ENCODE assay signal across 23 mouse cellular contexts in genomic region chr2:150979861-150980620, GRCm38 (mm10). TPM values are rescaled to one million over a fixed set of nuclear protein-coding genes. Genes with fewer than 3 reads are reported as not detected.
DNase-seq lines count a peak whose midpoint lies in the region; ATAC-seq and TF ChIP-seq lines count a peak whose summit lies in the region.
"Had no signal": no experiment of that assay in that cellular context is flagged by ENCODE, and none has a peak within 500 bp of the region (broad histone marks: within the 10 kb centered on the region; RNA-seq: fewer than 3 reads in every experiment).

No protein-coding gene starts in this region.

- no peak overlapping the region for H3K4me2 ChIP-seq in forebrain, embryonic 12.5 days
- no peak overlapping the region for H3K4me2 ChIP-seq in forebrain, embryonic 14.5 days (ENCODE audit: low read length)
- no peak overlapping the region for H3K4me2 ChIP-seq in neural tube, embryonic 15.5 days
- H3K4me2 ChIP-seq in liver, embryonic 11.5 days: no peak overlapping the region
- no peak overlapping the region for H3K4me2 ChIP-seq in stomach, postnatal 0 days (replicated peaks; ENCODE audit: low read depth)
- H3K4me2 ChIP-seq: embryonic facial prominence, embryonic 15.5 days; heart, embryonic 11.5 days; heart, embryonic 15.5 days had no signal

- TF ChIP-seq EP300 in stomach, postnatal 0 days (optimal IDR thresholded peaks at IDR 0.05): no peak

- H3K36me3 ChIP-seq in forebrain, embryonic 12.5 days (replicated peaks): peaks cover 27% of the 10 kb centered on the region
- peaks cover 23% of the 10 kb centered on the region; the same call in 1 of the 2 replicates for H3K36me3 ChIP-seq in forebrain, embryonic 14.5 days (ENCODE audit: control insufficient read depth, insufficient read depth, low read length)
- no peaks in the 10 kb centered on the region for H3K36me3 ChIP-seq in neural tube, embryonic 15.5 days
- peaks cover 4% of the 10 kb centered on the region; the same call in 1 of the 2 replicates for H3K36me3 ChIP-seq in liver, embryonic 11.5 days (ENCODE audit: control insufficient read depth, insufficient read depth, low read length)
- no peaks in the 10 kb centered on the region for H3K36me3 ChIP-seq in stomach, postnatal 0 days (ENCODE audit: control insufficient read depth, insufficient read depth, low read length)
- H3K36me3 ChIP-seq: heart, embryonic 15.5 days had no signal

- no peak overlapping the region for H3K4me3 ChIP-seq in forebrain, embryonic 12.5 days (replicated peaks)
- H3K4me3 ChIP-seq in forebrain, embryonic 14.5 days (ENCODE audit: low read depth, low read length): no peak overlapping the region
- H3K4me3 ChIP-seq in neural tube, embryonic 15.5 days (replicated peaks): no peak overlapping the region
- H3K4me3 ChIP-seq in liver, embryonic 11.5 days (ENCODE audit: low read depth, low read length): no peak overlapping the region
- no peak overlapping the region for H3K4me3 ChIP-seq in stomach, postnatal 0 days (ENCODE audit: low read depth, low read length)
- H3K4me3 ChIP-seq: embryonic facial prominence, embryonic 15.5 days; erythroblast, embryonic 14.5 days; heart, embryonic 15.5 days had no signal

- no peaks in the 10 kb centered on the region for H3K4me1 ChIP-seq in forebrain, embryonic 12.5 days
- H3K4me1 ChIP-seq in forebrain, embryonic 14.5 days (ENCODE audit: control insufficient read depth, insufficient read depth, low read length): no peaks in the 10 kb centered on the region
- no peaks in the 10 kb centered on the region for H3K4me1 ChIP-seq in neural tube, embryonic 15.5 days
- peaks cover 49% of the 10 kb centered on the region for H3K4me1 ChIP-seq in liver, embryonic 11.5 days (replicated peaks; ENCODE audit: control insufficient read depth, insufficient read depth, low read length)
- H3K4me1 ChIP-seq in stomach, postnatal 0 days (replicated peaks; ENCODE audit: control insufficient read depth, insufficient read depth): no peaks in the 10 kb centered on the region
- H3K4me1 ChIP-seq: embryonic facial prominence, embryonic 15.5 days had no signal

- TF ChIP-seq CTCF in stomach, postnatal 0 days (IDR thresholded peaks at IDR 0.05; ENCODE audit: low read depth): no peak

- H3K27ac ChIP-seq in forebrain, embryonic 12.5 days: no peak overlapping the region
- H3K27ac ChIP-seq in forebrain, embryonic 14.5 days (ENCODE audit: low read depth, low read length): no peak overlapping the region
- no peak overlapping the region for H3K27ac ChIP-seq in neural tube, embryonic 15.5 days (replicated peaks)
- H3K27ac ChIP-seq in liver, embryonic 11.5 days (ENCODE audit: low read depth, low read length): no peak overlapping the region
- no peak overlapping the region for H3K27ac ChIP-seq in stomach, postnatal 0 days (replicated peaks)
- H3K27ac ChIP-seq: embryonic facial prominence, embryonic 15.5 days; heart, embryonic 15.5 days; hindbrain, postnatal 0 days had no signal

- ATAC-seq in forebrain, embryonic 12.5 days (ENCODE audit: low FRiP score): no peak
- ATAC-seq in forebrain, embryonic 14.5 days: no peak
- no peak for ATAC-seq in neural tube, embryonic 15.5 days (ENCODE audit: low FRiP score)
- no peak for ATAC-seq in liver, embryonic 11.5 days (replicated peaks; ENCODE audit: low FRiP score)
- ATAC-seq in stomach, postnatal 0 days (ENCODE audit: low FRiP score, low TSS enrichment): no peak
- ATAC-seq: CD4-positive, CD25-positive, alpha-beta regulatory T cell, adult 4 months; forebrain, postnatal 0 days; hindbrain, postnatal 0 days had no signal

- 0 out of 2 replicates have a peak overlapping the region, but pooled peaks have one; percentile 29 for H3K9ac ChIP-seq in forebrain, embryonic 12.5 days
- no peak overlapping the region for H3K9ac ChIP-seq in forebrain, embryonic 14.5 days (ENCODE audit: low read length)
- H3K9ac ChIP-seq in neural tube, embryonic 15.5 days (replicated peaks): no peak overlapping the region
- no peak overlapping the region for H3K9ac ChIP-seq in liver, embryonic 11.5 days (ENCODE audit: low read depth, low read length)
- H3K9ac ChIP-seq in stomach, postnatal 0 days (ENCODE audit: low read length): no peak overlapping the region
- H3K9ac ChIP-seq: embryonic facial prominence, embryonic 15.5 days; forebrain, postnatal 0 days; heart, embryonic 15.5 days had no signal

- no peaks in the 10 kb centered on the region for H3K9me3 ChIP-seq in forebrain, embryonic 12.5 days
- H3K9me3 ChIP-seq in forebrain, embryonic 14.5 days (replicated peaks; ENCODE audit: control insufficient read depth, low read length): no peaks in the 10 kb centered on the region
- no peaks in the 10 kb centered on the region for H3K9me3 ChIP-seq in neural tube, embryonic 15.5 days (replicated peaks)
- no peaks in the 10 kb centered on the region for H3K9me3 ChIP-seq in liver, embryonic 11.5 days (ENCODE audit: control insufficient read depth, low read length)
- no peaks in the 10 kb centered on the region for H3K9me3 ChIP-seq in stomach, postnatal 0 days (ENCODE audit: control insufficient read depth, low read length)
- H3K9me3 ChIP-seq: embryonic facial prominence, embryonic 15.5 days; G1E; heart, embryonic 15.5 days had no signal

- no peaks in the 10 kb centered on the region for H3K27me3 ChIP-seq in forebrain, embryonic 12.5 days
- H3K27me3 ChIP-seq in forebrain, embryonic 14.5 days (replicated peaks; ENCODE audit: control insufficient read depth, insufficient read depth, low read length): no peaks in the 10 kb centered on the region
- no peaks in the 10 kb centered on the region for H3K27me3 ChIP-seq in neural tube, embryonic 15.5 days (replicated peaks)
- no peaks in the 10 kb centered on the region for H3K27me3 ChIP-seq in liver, embryonic 11.5 days (replicated peaks; ENCODE audit: control insufficient read depth, insufficient read depth, low read length)
- H3K27me3 ChIP-seq in stomach, postnatal 0 days (ENCODE audit: control insufficient read depth, insufficient read depth, low read length): no peaks in the 10 kb centered on the region
- H3K27me3 ChIP-seq: embryonic facial prominence, embryonic 15.5 days; heart, embryonic 15.5 days had no signal

- WGBS in forebrain, embryonic 12.5 days: 93% methylated on average over 14 of the region's 14 CpGs
- WGBS in forebrain, embryonic 14.5 days: 88% methylated on average over 14 of the region's 14 CpGs
- 89% methylated on average over 14 of the region's 14 CpGs for WGBS in neural tube, embryonic 15.5 days
- 84% methylated on average over 14 of the region's 14 CpGs for WGBS in liver, embryonic 11.5 days
- 84% methylated on average over 14 of the region's 14 CpGs for WGBS in stomach, postnatal 0 days

- DNase-seq in forebrain, embryonic 14.5 days (ENCODE audit: low spot score): no peak
- DNase-seq in neural tube, embryonic 10.5 days (ENCODE audit: extremely low spot score, low spot score): peak; percentile 8
- DNase-seq in liver, embryonic 11.5 days (ENCODE audit: low spot score): peak; percentile 23
- peak; percentile 10 for DNase-seq in stomach, postnatal 0 days (ENCODE audit: low spot score)
- DNase-seq in kidney, postnatal 4 days: no peak
- DNase-seq: adrenal gland, adult 8-10 months; adrenal gland, postnatal 36 days; B cell, adult 2 months; cerebellum, adult 11 months; cerebellum, adult 8-10 months; cerebellum, postnatal 14 days; embryo, embryonic 11 days; forebrain, postnatal 0 days; gastrocnemius, postnatal 25 days had no signal

RNA-seq across cellular contexts. Expression of gene Ninl, which starts 59.1 kb away (rescaled TPM):
- 24.3 and 24.4 TPM in 2 replicates for polyA plus RNA-seq in forebrain, embryonic 12.5 days (2016; fragmentation: Nextera tagmentation; extraction: Ambion mirVana)
- 7.3 and 7.7 TPM in 2 replicates for polyA plus RNA-seq in forebrain, embryonic 14.5 days (2014; fragmentation: Nextera tagmentation; extraction: Ambion mirVana)
- polyA plus RNA-seq in neural tube, embryonic 15.5 days (2015; fragmentation: Nextera tagmentation; extraction: Ambion mirVana): 2.9 and 3.7 TPM in 2 replicates
- 19.0 and 19.2 TPM in 2 replicates for polyA plus RNA-seq in liver, embryonic 11.5 days (2014; fragmentation: Nextera tagmentation; extraction: Ambion mirVana)
- 1.9 and 2.3 TPM in 2 replicates for polyA plus RNA-seq in stomach, postnatal 0 days (2015; fragmentation: Nextera tagmentation; extraction: Ambion mirVana)

RNA-seq across cellular contexts. Expression of gene Nanp, which starts 59.2 kb away (rescaled TPM):
- 44.1 and 47.8 TPM in 2 replicates for polyA plus RNA-seq in forebrain, embryonic 12.5 days (2016; fragmentation: Nextera tagmentation; extraction: Ambion mirVana)
- polyA plus RNA-seq in forebrain, embryonic 14.5 days (2014; fragmentation: Nextera tagmentation; extraction: Ambion mirVana): 38.1 and 38.3 TPM in 2 replicates
- 37.8 and 40.1 TPM in 2 replicates for polyA plus RNA-seq in neural tube, embryonic 15.5 days (2015; fragmentation: Nextera tagmentation; extraction: Ambion mirVana)
- 89.3 and 94.7 TPM in 2 replicates for polyA plus RNA-seq in liver, embryonic 11.5 days (2014; fragmentation: Nextera tagmentation; extraction: Ambion mirVana)
- 34.1 and 35.5 TPM in 2 replicates for polyA plus RNA-seq in stomach, postnatal 0 days (2015; fragmentation: Nextera tagmentation; extraction: Ambion mirVana)

Comparison
In these comparisons a context has a peak if more than half of its experiments do, and no peak if none do; other contexts are left out.
1. DNase-seq: peak in neural tube, embryonic 10.5 days (single experiment), liver, embryonic 11.5 days (single experiment) and stomach, postnatal 0 days (single experiment); none in forebrain, embryonic 14.5 days (single experiment) and kidney, postnatal 4 days (0 of 2).